Mouse (Mus musculus) liver, embryonic 11.5 days (tissue): Measurements from ENCODE around the gene Trim14. TPM values are rescaled to one million over a fixed set of nuclear protein-coding genes. Genes with fewer than 3 reads are reported as not detected.

Source experiments
- ATAC-seq: fragments of 200-750 bp; cut with Nextera tagmentation; replicated peaks from 2 replicates; pipeline ENCODE4 v1.8.0; 2017; ENCODE audit warnings: moderate number of reproducible peaks, mild to moderate bottlenecking, moderate TSS enrichment, moderate library complexity; ENCODE audit not compliant: low FRiP score
- DNase-seq: peaks from one replicate; pipeline ENCODE4 v3.0.0-alpha.2; 2017; ENCODE audit warnings: low spot score
- H3K27ac ChIP-seq: fragments of 300-500 bp; sonication (generic); 2 replicates; pipeline ENCODE4 v1.5.1; 2014; ENCODE audit warnings: mild to moderate bottlenecking, low read depth, low read length, control low read depth
- H3K27me3 ChIP-seq: fragments of 300-500 bp; sonication (generic); replicated peaks from 2 replicates; pipeline ENCODE4 v1.6.1; 2014; ENCODE audit warnings: low read length, mixed read lengths; ENCODE audit not compliant: control insufficient read depth, insufficient read depth
- H3K36me3 ChIP-seq: fragments of 300-500 bp; sonication (generic); 2 replicates; pipeline ENCODE4 v1.6.1; 2014; ENCODE audit warnings: mild to moderate bottlenecking, low read length, moderate library complexity, mixed read lengths; ENCODE audit not compliant: control insufficient read depth, insufficient read depth
- H3K4me1 ChIP-seq: fragments of 300-500 bp; sonication (generic); replicated peaks from 2 replicates; pipeline ENCODE4 v1.6.1; 2014; ENCODE audit warnings: low read length, mixed read lengths; ENCODE audit not compliant: control insufficient read depth, insufficient read depth
- H3K4me2 ChIP-seq: fragments of 300-500 bp; sonication (generic); 2 replicates; pipeline ENCODE4 v1.6.1; 2014; ENCODE audit warnings: mild to moderate bottlenecking, control low read depth, moderate library complexity
- H3K4me3 ChIP-seq: fragments of 300-500 bp; sonication (generic); 2 replicates; pipeline ENCODE4 v1.5.1; 2014; ENCODE audit warnings: low read depth, low read length, control low read depth
- H3K9ac ChIP-seq: fragments of 300-500 bp; sonication (generic); 2 replicates; pipeline ENCODE4 v1.6.1; 2014; ENCODE audit warnings: low read depth, low read length, control low read depth
- H3K9me3 ChIP-seq: fragments of 300-500 bp; sonication (generic); 2 replicates; pipeline ENCODE4 v1.6.1; 2016; ENCODE audit warnings: low read length, inconsistent platforms, mixed read lengths; ENCODE audit not compliant: control insufficient read depth
- WGBS: fragments of 180-500 bp; shearing (Covaris S2); extraction: QIAGEN DNeasy Blood & Tissue Kit; methylation state at CpG from one replicate; pipeline ENCODE4 v1.1.7; 2014; 5-methylcytosine and 5-hydroxymethylcytosine counted together
- polyA plus RNA-seq: library from polyadenylated mRNA; unstranded; fragments of >200 nt; fragmentation: Nextera tagmentation; extraction: Ambion mirVana; gene quantifications from 2 replicates; pipeline ENCODE4 v1.2.1, GENCODE M21; 2014

The Trim14 gene
- polyA plus RNA-seq, 1 experiment from 2014 or later: 13.9 TPM

- Histone ChIP-seq H3K9me3 (no peaks in the 10 kb centered on the region), H3K4me2 (peak overlapping the region; percentile 80), H3K27ac (peak overlapping the region; percentile 76), H3K4me3 (peak overlapping the region; percentile 45), H3K27me3 (no peaks in the 10 kb centered on the region), H3K36me3 (no peaks in the 10 kb centered on the region), H3K4me1 (peaks cover 23% of the 10 kb centered on the region), H3K9ac (peak overlapping the region; percentile 54)
- DNase-seq (no peak), ATAC-seq (peak; percentile 85)
- 4% methylated on average over 7 of the region's 7 CpGs for WGBS
These were observed 8.4 kb downstream of the Trim14 start for GRCm38 (mm10) chr4:46527558-46527926.

- Histone ChIP-seq H3K4me3 (peak overlapping the region; percentile 45), H3K4me1 (peaks cover 23% of the 10 kb centered on the region), H3K27ac (peak overlapping the region; percentile 76), H3K9ac (peak overlapping the region; percentile 54), H3K36me3 (no peaks in the 10 kb centered on the region), H3K4me2 (peak overlapping the region; percentile 80), H3K27me3 (no peaks in the 10 kb centered on the region), H3K9me3 (no peaks in the 10 kb centered on the region)
- ATAC-seq (peak; percentile 92), DNase-seq (peak; percentile 64)
- 22% methylated on average over 17 of the region's 17 CpGs for WGBS
These were observed 9.0 kb downstream of the Trim14 start for GRCm38 (mm10) chr4:46526798-46527557.

- Histone ChIP-seq H3K4me1 (peaks cover 23% of the 10 kb centered on the region), H3K9ac (no peak overlapping the region), H3K36me3 (no peaks in the 10 kb centered on the region), H3K27ac (peak overlapping the region; percentile 25; the same call in 1 of the 2 replicates), H3K9me3 (no peaks in the 10 kb centered on the region), H3K4me2 (no peak overlapping the region; the same call in 1 of the 2 replicates), H3K4me3 (no peak overlapping the region), H3K27me3 (no peaks in the 10 kb centered on the region)
- DNase-seq (no peak), ATAC-seq (no peak)
- WGBS: 80% methylated on average over 3 of the region's 3 CpGs
These were observed 9.7 kb downstream of the Trim14 start for GRCm38 (mm10) chr4:46526226-46526625.

GRCm38 (mm10) chr4:46523324-46523723 lies 12.6 kb downstream of the Trim14 start:
- DNase-seq (no peak), ATAC-seq (no peak)
- Histone ChIP-seq H3K27me3 (no peaks in the 10 kb centered on the region), H3K4me2 (no peak overlapping the region), H3K27ac (no peak overlapping the region), H3K36me3 (no peaks in the 10 kb centered on the region), H3K9ac (no peak overlapping the region), H3K4me1 (peaks cover 12% of the 10 kb centered on the region), H3K4me3 (no peak overlapping the region), H3K9me3 (no peaks in the 10 kb centered on the region)
- WGBS: 83% methylated on average over 4 of the region's 4 CpGs

GRCm38 (mm10) chr4:46521457-46521856 lies 14.5 kb downstream of the Trim14 start:
- no peaks in the 10 kb centered on the region for H3K36me3 ChIP-seq
- no peak for ATAC-seq
- H3K4me3 ChIP-seq: no peak overlapping the region
- WGBS: 79% methylated on average over 10 of the region's 10 CpGs
- H3K9me3 ChIP-seq: no peaks in the 10 kb centered on the region
- H3K9ac ChIP-seq: no peak overlapping the region
- no peak overlapping the region for H3K27ac ChIP-seq
- H3K4me2 ChIP-seq: no peak overlapping the region
- peaks cover 5% of the 10 kb centered on the region for H3K4me1 ChIP-seq
- no peak for DNase-seq
- H3K27me3 ChIP-seq: no peaks in the 10 kb centered on the region

GRCm38 (mm10) chr4:46520491-46520890 lies 15.4 kb downstream of the Trim14 start:
- 76% methylated on average over 2 of the region's 2 CpGs for WGBS
- ATAC-seq: no peak

GRCm38 (mm10) chr4:46507736-46508460 lies 28.0 kb downstream of the Trim14 start:
- no peak overlapping the region for H3K9ac ChIP-seq
- DNase-seq (peak; percentile 77), ATAC-seq (peak; percentile 27; the same call in 1 of the 2 replicates)
- peak overlapping the region; percentile 44; the same call in 1 of the 2 replicates for H3K27ac ChIP-seq
- H3K4me2 ChIP-seq: peak overlapping the region; percentile 99
- 8% methylated on average over 16 of the region's 16 CpGs for WGBS
- 0 out of 2 replicates have a peak, but pooled peaks cover 3% of the 10 kb centered on the region for H3K27me3 ChIP-seq
- H3K9me3 ChIP-seq: peaks cover 3% of the 10 kb centered on the region; the same call in 1 of the 2 replicates
- H3K4me1 ChIP-seq: peaks cover 16% of the 10 kb centered on the region
- H3K4me3 ChIP-seq: peak overlapping the region; percentile 67
- H3K36me3 ChIP-seq: peaks cover 3% of the 10 kb centered on the region

More at GRCm38 (mm10) chr4:46520491-46520890, 15.4 kb downstream of the Trim14 start:
- Histone ChIP-seq H3K4me2 (no peak overlapping the region), H3K4me1 (no peaks in the 10 kb centered on the region), H3K27ac (no peak overlapping the region), H3K9ac (no peak overlapping the region), H3K27me3 (no peaks in the 10 kb centered on the region), H3K36me3 (no peaks in the 10 kb centered on the region), H3K9me3 (no peaks in the 10 kb centered on the region), H3K4me3 (no peak overlapping the region)
- no peak for DNase-seq

- peak overlapping the region; percentile 99 for H3K4me2 ChIP-seq
- peak overlapping the region; percentile 34; the same call in 1 of the 2 replicates for H3K27ac ChIP-seq
- DNase-seq (peak; percentile 97), ATAC-seq (peak; percentile 92)
- H3K4me3 ChIP-seq: peak overlapping the region; percentile 67
- H3K4me1 ChIP-seq: peaks cover 16% of the 10 kb centered on the region
- H3K36me3 ChIP-seq: peaks cover 9% of the 10 kb centered on the region
- H3K27me3 ChIP-seq: 0 out of 2 replicates have a peak, but pooled peaks cover 3% of the 10 kb centered on the region
- H3K9me3 ChIP-seq: peaks cover 3% of the 10 kb centered on the region; the same call in 1 of the 2 replicates
- H3K9ac ChIP-seq: peak overlapping the region; percentile 71
- 1% methylated on average over 94 of the region's 94 CpGs for WGBS
These were observed 28.9 kb downstream of the Trim14 start for GRCm38 (mm10) chr4:46506801-46507610.
